In genomic region chr9:83405150-83405549, GRCm38 (mm10) we compare ENCODE assay signal across 19 mouse cellular contexts.
"Had no signal": no experiment of that assay in that cellular context is flagged by ENCODE, and none has a peak within 500 bp of the region (broad histone marks: within the 10 kb centered on the region; RNA-seq: fewer than 3 reads in every experiment).

No protein-coding gene starts in this region.

- DNase-seq: lung, adult 18-20 months; lung, postnatal 36 days; midbrain, embryonic 14.5 days; retina, postnatal 1 day; right cerebral cortex, adult 18-20 months; right cerebral cortex, postnatal 25 days; right cerebral cortex, postnatal 4 days; spleen, adult 18-20 months; thymus, adult 18-20 months; thymus, postnatal 14 days; thymus, postnatal 36 days had no signal

- H3K36me3 ChIP-seq: liver, embryonic 12.5 days had no signal

- H3K9ac ChIP-seq: liver, embryonic 12.5 days; liver, embryonic 14.5 days; midbrain, embryonic 12.5 days; neural tube, embryonic 13.5 days; neural tube, embryonic 15.5 days had no signal

- H3K4me1 ChIP-seq: liver, embryonic 12.5 days; midbrain, embryonic 10.5 days; midbrain, embryonic 12.5 days; neural tube, embryonic 13.5 days; neural tube, embryonic 15.5 days had no signal

- ATAC-seq: liver, embryonic 12.5 days; midbrain, embryonic 16.5 days had no signal

- H3K27me3 ChIP-seq: liver, embryonic 12.5 days; midbrain, embryonic 12.5 days; neural tube, embryonic 13.5 days; neural tube, embryonic 15.5 days had no signal

- H3K4me3 ChIP-seq: liver, embryonic 12.5 days; midbrain, embryonic 10.5 days; midbrain, embryonic 12.5 days; myocyte; neural tube, embryonic 13.5 days; neural tube, embryonic 15.5 days had no signal

- H3K9me3 ChIP-seq: liver, embryonic 12.5 days; midbrain, embryonic 10.5 days; midbrain, embryonic 12.5 days; neural tube, embryonic 13.5 days; neural tube, embryonic 15.5 days had no signal

- H3K27ac ChIP-seq: liver, embryonic 12.5 days; liver, embryonic 14.5 days; midbrain, embryonic 10.5 days; midbrain, embryonic 12.5 days; neural tube, embryonic 13.5 days; neural tube, embryonic 15.5 days had no signal

- H3K4me2 ChIP-seq: liver, embryonic 12.5 days; midbrain, embryonic 12.5 days; neural tube, embryonic 13.5 days; neural tube, embryonic 15.5 days had no signal
